Mouse (Mus musculus) c-Kit-positive CD71-positive TER-119-positive erythroid progenitor cells, embryonic 14.5 days (primary cell): ENCODE measurements around the gene Pnmt.
A peak's percentile ranks its signal among the peaks of the same experiment; 100 is the strongest.

ENCODE experiments used
- DNase-seq: peaks from one replicate; pipeline ENCODE4 v3.0.0-alpha.2; 2013; ENCODE audit warnings: low spot score

The Pnmt gene

DNA sequence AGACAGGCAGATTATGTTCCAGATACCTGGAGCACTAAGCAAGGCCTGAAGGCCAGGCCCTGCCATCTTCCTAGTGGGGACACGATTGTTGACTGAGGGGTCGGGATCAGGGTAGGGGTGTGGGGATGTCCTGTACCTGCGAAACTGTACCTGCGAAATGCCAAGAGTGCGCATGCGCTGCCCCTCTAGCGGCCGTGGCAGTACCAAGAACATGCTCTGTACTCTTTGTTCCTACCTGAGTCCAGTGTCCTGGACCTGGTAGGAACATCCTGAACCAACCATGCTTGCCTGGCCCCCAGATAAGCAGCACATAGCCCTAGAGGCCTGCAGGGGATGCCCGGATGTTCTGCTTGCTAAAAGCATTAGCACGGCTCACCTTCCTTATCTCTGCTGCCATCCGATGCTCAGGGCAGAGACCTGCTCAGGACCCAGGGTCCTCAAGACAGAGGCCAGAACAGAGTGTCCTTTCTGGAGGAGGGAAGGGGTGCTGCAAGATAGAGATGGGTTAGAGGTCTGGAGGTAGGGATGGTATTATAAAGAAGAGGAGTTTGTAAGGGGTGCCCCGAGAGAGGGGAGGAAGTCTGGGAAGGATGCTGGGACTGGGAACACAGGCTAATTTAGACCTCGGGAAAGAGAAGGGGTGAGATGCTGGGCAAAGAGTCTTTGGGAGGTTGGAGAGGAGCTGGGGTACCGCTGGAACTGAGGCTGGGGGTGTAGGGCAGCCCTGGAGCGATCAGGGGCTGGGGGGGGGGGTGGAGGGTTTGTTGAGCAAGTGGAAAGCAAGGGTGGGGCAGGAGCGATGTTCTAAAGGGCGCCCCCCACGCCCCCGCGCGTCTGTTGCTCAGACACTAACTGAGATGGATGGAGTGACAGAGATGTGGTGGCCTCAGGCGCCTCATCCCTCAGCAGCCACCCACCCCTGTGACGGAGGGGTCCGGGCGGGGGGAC, at the start of gene Pnmt:
Pnmt (plus strand) TSS at position 813 of the 948 bp plus-strand sequence.
- DNase-seq: no peak

DNA sequence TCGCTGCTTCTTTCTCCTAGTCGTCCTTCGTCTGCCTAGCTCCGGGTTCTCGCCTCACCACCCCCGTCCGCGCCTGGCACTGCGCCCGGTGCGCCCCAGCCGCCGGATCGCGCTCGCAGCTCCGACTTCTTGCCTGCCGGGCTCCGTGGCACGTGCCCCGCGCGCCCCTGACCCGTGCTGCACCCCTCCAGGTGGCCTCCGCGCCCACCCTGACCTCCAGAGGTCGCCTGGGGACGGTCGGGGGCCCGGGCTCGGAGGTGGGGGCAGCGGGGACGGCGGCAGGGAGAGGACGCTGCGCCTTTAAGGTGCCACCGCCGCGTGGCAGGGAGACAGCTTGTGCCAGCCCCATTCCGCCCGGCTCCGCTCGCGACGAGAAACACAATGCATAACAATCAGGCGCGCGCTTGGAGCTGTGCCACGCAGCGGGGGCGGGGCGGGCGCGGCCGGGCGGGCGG, 47.7 kb upstream of the Pnmt start:
- no peak for DNase-seq

DNA sequence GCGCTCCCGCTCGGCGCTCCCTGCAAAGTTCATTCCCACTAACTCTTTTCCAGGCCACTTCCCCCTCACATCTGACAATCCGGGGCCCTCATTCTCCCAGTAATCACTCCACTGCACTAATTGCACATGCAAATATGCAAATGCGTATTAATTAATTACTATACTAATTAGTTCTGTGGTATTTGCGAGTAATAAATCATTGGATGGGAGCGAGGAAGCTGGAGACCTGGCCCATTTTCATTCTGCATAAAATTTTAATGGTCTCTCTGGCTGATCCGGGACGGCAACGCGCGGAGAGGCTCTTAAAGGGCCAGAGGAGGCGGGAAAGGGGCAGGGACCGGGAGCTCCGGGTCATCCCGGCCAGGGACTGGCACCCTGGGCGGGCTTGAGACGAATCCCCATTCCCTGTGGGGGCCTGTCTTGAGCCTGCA, 47.2 kb upstream of the Pnmt start:
- DNase-seq: no peak

DNA sequence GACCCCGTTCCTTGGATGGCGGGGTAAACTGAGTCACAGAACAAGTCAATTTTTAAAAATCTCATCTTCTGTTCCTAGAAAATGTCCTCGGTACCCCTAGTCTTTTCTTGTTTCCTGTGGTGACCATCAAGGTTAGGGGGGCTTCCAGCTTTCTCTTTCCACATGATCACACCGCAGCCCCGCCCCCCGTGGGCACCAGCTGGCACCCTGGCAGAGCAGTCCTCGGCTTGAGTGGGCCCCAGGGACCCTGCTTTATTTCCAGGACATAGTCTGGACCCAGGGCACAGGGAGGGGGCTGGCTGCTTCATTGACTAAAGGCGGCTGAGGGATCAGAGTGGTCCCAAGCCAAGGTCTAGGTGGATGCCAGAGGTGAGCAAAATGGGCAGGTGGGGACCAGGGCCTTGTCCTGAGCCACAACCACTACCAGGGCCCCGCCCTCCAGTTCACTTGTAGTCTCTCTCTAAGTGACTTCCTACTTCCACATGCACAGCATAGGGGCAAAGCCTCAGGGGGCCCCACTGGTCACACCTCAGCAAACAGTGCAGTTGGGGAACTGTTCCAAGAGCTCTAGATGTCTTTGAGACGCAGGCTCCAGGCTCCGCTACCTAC, 46.5 kb upstream of the Pnmt start:
- DNase-seq: no peak

DNA sequence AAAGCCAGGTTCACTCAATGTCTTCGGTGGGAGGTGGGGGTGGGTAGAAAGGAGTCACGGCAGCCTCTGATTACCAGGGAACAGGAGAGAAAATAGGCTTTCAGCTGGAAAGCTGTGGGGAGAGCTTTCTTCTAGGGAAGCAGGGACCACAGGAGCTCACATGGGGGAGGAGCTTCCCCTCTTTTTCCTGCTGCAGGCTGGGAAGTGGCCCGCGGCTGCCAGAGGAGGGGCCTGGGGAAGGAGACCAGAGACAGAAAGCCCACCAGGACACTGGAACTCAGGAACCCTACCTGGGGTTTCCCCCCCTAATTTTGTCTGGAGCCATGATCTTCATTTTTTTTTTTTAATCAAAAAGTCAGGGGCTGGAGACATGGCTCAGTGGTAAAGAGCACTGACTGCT, 45.7 kb upstream of the Pnmt start:
- DNase-seq: no peak

DNA sequence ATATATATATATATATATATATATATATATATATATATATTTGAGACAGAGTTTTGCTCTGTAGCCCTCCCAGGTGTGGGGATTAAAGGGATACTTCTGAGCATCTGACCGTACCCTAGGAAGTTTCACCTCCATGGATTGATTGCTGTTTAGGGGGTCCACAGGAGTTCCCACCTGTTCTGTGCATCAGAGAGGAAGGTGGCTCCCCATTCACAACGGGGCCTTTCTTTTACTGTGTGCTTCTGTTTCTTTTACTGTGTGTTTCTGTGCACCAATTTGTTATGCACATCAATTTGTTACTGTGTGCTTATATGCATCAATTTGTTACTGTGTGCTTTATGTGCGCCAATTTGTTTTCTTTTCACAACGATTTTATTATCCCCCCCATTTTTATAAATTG, 45.1 kb upstream of the Pnmt start:
- no peak for DNase-seq

DNA sequence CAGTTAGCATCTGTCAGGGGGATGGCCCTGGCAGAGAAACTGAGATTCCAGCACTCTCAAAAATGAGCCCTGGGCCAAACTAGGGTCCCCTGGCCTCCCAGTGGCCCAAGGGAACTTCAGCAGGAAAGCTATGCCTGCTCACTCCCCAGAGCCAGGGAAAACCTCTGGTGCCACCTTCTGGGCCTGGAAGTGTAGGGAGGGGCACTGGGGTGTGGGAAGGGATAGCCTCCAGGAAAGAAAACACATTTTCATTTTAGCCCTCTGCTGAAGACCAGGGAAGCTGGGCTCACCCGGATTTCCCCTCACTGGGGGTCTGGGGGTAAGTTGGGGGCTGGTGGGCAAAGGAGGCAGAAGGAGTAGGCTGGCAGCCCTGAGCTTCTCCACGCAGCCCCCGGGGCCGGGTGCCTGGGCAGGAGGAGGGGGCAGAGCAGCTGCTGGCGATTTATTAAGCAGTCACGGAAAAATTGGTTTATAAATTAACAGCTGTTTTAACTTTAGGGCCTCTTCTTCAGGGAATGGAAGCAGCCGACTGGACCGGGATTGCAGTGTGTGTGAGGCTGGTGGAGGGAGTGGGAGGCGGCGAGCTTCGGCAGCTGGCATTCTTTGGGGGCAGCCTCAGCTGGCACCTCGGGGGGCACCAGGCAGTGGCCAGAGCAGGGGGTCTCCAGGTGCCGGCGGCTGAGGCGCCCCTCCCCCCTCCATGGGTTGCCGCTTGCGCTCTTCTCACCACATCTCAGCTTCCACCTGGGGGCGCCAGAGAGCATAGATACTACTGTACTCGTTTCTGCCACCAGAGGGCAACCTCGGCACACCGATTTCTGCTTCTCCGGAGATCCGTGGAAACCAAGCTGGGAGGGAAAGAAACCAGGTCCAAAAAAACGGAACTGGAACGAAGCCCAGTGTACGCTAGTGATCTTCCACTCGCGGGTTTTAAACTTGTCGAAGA, 44.0 kb upstream of the Pnmt start:
- DNase-seq: peak; percentile 84

DNA sequence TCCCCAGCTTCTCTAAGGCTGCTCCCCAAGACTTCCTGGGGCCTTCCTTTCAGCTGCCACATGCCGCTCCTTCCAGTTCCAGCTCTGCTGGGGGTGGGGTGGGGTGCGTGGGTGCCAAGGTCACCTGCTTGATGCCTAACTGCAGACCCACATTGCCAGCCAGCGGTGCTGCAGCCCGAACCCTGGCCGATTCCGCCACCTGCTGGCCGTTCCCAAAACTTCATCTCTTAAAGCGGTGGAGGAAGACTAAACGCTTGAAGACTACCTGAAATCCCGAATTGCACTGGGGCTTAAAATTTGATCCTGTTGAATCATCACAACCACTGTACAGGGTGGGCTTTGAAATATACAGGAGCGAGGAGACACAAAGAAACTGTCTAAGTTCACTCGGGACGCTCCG, 41.0 kb upstream of the Pnmt start:
- peak; percentile 58 for DNase-seq

DNA sequence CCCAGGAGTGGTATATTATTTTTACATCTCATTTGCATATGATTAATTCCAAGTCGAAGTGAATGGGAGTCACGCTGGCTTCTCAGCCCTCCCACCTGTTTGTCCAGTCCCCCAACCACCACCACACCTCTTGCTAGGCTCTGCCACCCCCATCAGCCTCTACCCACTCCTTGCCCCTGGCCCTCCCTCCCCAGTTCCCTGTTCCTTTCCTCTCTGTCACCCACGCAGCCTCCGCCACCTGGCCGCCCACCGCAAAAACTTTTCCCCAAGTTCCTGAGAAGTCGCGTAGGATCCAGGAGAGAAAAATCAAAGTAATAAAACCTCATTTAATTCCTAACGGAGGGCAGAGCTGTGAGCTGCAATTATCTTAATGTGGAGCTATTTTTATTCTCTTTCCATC, 40.1 kb upstream of the Pnmt start:
- DNase-seq: no peak

DNA sequence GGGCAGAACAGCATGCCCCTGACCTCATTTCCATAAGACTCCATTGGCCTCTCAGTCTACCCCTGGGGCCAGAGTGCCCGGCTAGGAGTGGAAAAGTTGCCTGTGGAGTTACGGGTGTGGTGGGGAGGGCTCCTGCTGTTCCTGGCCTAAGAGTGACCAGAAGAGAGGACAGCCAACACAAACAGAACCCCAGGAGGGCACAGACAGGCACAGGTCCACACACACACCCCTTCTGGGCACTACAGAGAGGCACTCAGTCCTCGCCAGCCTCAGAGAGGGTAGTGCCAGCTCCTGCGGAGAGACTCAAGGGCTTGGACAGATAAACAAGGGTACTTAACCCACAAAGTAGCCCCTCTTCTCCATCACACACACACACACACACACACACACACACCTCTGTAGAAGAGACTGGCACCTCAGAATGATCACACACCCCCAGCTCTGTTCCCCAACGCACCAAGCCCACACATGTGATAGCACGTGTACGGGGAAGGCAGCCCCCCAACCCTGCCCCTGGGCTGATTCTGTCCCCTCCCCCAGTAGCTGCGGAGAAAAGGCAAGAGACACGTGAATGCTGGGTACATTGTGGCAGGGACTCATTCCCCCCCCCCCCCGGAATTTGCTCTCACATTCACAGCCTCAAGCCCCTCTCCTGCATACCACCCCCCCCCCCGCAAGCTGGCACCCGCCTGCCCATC, 38.7 kb upstream of the Pnmt start:
- no peak for DNase-seq

DNA sequence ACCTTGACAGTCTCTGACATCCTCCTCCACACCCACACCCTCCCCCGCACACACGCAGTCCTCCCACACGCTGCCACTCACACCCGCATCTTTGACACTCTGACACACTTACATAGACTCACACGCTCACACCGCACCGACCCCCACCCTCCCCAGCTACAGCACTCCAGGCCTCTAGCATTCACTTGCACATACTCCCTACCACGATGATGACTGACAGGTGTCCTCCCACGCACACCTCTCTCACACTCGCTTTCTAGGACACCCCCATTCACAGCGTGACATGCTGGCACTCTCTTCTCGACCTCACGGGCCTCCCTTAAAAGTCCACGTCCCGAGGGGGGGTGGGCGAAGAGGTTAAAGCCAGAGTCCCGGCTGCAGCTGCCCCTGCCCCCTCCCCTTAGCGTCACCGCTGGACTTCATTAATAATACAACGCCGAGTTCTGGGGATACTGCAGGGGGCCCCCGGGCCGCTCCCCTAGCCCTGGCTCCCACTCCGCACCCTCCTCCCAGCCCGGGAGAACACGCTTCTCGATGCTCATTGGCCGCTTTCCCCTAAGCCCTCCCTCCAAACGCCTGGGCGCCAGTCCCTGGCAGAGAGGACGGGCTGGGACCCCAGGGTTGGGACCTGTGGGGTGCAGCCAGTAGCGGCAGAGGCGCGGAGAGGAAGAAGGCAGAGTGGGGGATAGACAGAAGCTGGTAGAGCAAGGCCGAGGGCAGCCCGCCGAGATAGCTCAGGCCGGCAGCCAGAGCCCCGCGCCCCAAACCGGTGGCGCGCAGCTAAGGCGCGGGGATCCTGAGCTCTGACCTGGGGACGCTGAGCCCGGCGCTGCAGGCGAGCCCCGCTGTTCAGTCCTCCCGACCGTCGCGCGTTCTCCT, 37.9 kb upstream of the Pnmt start, which contains the start of gene Ppp1r1b:
Ppp1r1b (plus strand) TSS at position 322 of the 879 bp plus-strand sequence.
- no peak for DNase-seq

DNA sequence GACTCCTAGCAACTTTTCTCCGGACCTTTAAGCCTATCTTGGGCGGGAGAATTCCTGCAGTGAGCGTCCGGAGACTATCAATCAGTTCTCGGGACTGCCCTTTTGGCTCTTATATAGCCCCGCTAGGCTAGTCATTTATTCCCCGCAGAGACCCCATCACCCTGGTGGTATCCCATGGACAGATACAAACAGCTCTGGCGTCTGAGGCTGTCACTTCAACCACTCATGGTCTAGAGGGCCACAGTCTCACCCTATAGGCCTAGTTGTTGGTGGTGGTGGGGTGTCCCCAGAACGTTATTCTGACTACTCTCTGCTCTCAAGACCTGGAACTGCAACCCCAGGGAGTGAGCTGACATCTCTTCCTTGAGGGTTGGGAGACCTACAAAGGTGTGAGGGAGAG, 36.9 kb upstream of the Pnmt start:
- DNase-seq: no peak

DNA sequence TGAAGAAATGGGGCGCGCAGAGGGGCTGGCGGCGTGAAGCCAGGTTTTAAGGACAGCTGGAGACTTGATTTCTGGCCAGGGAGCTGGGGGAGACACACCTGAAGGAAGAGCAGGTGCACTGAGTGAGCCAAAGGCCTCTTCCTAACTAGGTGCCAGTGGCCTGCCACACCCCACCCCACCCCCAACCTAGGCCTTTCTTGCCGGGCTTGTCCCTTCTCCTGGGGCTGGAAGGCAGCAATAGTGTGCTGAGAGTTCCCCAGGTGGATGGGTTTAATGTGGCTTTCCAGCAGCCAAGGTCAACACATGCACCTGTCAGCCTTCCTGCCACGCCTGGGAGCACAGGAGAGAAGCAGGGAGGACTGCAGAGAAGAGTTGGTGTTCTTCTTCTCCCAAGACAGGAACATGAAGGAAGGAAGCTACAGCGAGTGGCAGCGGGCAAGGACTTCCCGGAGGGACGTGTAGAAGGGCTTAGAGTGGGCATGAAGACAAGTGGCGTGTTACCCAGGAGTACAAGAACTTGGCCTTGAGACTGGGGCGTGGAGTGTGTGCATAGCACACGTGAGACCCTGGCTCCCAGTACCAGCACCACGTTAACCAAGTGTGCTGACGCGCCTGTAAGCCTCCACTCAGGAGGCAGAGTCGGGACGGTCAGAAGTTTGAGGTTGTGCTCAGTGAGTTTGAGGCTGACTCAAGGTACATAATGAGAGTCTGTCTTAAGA, 33.8 kb upstream of the Pnmt start:
- DNase-seq: no peak

DNA sequence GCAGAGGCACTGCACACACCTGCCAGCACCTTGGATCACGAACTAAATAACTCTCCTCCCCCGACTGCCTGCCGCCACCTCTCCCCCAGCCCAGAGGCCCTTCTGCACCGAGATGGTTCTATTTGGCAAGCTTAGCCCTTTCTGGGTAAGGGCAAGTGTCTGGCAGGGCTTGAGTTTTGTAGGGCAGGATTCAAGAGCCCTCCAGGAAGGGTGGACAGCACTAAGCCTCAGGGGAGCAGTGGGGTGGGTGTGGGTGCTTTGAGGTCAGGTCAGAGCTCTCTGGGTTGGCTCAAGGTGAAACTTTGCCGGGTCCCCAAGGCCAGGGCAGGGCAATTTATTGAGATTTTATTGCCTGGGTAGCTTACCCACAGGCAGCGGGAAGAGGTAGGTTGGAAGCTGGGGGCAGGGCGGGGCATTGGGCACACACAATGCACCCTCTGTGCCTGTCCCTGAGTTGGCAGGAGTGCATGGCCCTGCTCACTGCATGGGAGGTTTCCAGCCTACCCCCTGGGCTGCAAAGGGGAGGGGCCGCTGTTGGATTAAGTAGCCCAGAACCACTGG, 32.5 kb upstream of the Pnmt start:
- DNase-seq: no peak

DNA sequence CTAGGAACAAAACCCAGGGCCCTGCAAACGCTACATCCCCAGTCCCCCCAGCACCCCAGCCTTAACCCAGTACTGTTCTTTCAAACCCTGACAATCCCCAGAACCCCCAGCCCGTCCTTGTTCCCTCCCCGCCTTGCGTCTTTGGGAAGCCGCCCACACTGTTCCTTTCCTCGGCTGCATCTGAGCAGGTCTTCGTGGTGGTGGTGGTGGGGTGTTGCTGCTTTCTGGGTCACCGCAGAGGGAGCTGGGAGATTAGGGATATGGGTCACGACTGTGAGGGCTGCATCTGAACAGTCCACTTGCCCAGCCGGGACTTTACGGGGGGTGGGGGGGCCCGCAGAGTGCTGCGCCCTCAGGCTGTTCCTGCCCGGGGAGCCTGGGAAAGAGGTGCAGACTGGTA, 31.8 kb upstream of the Pnmt start:
- no peak for DNase-seq

DNA sequence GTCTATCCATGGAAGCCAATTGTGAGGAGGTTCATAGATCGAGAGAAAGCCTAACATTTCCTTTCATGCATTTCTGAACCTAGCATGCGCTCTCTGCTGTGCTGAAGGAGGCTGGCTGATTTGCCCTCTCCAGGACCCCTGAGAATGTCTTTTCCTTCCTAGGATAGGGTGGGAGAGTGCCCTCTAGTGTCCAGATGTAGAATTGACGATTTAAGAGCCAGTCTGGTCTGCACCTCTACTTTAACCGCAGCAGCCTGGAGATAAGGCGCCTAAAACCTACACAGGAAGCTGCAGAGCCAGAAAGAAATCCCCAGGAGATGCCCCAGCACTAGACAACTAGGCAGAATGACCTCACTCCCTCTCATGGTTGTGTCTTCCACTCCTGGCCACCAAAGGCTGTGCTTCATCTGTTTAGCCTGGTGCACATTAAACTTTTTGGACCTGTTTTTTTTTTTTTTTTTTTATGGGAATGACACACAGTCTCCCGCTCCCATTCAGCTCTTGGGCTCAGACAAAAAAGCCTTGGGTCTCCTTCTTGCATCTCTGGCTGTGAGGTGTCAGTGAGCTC, 30.4 kb upstream of the Pnmt start:
- peak; percentile 78 for DNase-seq

DNA sequence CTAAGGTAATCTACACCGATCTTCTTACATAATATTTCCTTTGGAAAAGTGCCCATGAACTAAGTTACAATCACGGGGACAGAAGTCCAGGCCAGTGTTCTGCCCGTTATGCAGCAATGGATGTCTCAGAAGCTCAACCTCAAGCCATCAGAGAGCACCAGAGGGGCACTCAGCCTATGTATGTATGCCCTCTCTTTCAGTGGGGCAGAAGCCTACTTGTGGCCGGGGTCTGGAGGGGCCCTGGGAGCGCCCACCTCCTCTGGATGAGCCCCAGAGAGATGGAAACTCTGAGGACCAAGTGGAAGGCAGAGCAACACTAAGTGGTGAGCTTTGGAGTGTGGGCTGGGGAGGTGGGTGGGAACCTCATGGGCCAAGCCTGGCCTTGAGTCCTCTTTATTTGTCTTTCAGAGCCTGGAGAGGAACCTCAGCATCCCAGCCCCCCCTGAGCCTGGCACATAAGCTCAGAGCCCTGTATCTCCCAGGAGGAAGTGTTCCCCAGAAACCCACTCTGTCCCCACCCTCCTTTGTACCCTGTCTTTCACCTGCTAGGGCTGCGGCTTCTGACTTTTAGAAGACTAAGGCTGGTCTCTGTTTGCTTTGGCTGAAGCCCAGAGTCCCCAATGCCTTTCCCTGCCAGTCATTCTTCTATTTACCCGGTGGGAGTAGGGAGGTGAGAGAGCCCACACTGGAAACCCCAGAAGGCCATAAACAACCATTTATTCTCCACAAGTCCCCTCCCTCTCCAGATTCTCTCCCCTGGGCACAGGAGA, 29.4 kb upstream of the Pnmt start:
- DNase-seq: no peak

DNA sequence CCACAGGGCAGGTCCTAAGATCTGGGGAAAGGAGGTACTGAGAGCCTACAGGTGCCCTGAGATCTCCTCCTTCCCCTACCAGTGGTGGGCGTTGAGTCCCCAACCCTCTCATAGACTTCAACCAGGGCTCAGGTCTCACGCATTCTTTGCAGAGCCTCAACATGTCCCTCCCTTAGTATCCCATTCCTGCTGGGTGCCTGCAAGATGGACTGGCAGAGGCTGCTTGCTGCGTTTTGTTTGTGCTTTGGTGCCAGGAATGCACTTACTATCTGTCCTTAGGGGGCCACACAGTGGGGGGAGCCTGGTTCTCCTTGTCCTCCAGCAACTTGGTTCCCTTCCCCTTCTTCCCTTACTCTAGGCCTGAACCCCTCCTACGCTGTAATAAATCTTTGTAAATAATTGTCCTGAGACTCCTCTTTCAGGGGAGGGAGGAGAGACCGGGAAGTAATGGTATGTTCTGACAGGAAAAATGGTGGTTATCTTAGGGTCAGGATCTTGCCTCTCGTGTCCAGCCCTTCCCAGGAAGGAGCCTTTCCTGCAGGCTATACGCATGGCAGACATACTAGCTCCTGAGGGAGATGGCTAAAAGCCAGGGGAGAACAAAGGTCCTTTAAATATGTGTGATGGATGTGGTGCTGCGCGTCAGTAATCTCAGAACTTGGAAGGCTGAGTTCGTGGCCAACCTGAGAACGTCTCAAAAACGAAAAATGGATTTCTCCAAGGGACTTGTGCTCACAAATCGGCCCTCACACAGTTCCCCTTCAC, 28.7 kb upstream of the Pnmt start:
- DNase-seq: no peak
